Mouse (Mus musculus) thymus, postnatal 10 days (tissue): ENCODE measurements around the gene Lpin3.
A peak's percentile ranks its signal among the peaks of the same experiment; 100 is the strongest.

Experiments used
- DNase-seq, 2 experiments: peaks; one replicate each; pipeline ENCODE4 v3.0.0; 2021; ENCODE audit warnings: low spot score in 2 of 2

The Lpin3 gene

DNA sequence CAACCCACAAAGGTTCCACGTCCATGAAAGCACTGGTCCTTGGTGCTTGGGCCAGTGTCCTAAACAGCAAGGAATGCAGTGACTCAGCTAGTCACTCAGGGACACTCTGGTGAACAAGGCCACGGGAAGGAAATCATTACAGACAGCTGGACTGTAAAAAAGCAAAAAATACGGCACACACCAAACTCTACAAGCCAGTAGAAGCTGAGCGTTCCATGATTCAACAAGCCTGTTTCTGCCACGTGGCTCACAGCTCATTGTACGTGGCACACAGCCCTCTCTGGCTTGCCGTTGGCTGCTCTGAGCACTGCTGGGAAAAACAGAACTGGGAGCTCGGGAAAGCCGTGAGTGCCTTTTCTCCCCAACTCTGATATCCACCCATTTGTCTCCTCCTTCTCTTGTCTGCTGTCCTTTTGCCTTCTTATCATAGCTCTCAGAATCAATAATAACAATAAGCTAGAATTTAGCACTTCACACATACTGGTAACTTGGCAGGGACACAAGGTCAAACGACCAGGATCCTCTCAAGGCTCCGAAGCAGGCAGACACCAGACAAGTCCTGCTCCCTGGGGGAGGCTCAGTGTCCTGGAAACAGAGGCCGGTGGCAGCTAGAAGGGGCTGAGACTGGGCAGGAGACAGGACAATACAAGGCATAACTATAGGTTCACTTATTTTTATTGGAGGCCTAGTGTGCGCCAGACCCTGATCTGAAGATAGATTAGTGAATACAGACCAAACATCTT, at the start of gene Lpin3:
Gene Lpin3 (plus strand): TSS at position 218 of the 743 bp plus-strand sequence.
- no peak for DNase-seq

DNA sequence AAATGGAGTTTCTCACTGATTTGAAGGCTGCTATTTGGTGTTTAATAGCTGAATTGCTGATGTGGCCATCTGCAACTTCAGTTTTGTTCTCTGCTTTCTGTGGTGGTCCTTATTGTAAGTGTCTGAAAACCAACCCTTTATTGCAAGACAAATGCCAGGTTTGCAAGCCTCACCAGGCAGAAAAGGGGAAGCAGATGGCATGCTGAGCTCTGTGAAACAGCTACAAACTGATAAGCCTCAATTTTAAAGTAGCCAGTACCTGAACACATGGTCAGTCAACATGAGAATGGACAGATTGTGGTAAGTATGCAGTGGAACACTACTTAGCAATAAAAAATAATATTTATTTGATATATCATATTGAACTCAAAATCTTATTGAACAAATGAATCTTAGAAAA, 39.6 kb upstream of the Lpin3 start:
- DNase-seq: no peak

DNA sequence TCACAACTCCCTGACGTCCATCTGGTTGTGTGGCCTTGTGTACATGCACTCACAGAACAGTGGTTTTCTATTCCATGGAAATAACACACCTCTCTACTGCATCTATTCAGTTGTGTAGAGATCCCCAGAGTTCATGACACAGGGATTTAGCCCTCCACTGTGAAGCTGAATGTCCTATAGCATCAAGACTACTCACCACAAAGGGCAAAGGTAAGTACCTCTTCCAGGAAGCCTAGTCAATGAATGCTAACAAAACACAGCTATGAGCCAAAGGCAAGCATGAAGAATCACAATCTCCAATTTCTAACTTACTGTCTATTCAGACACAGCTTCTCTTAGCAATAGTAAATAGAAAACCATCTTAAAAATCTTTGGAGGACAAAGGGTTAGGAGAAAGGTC, 32.8 kb upstream of the Lpin3 start:
- no peak for DNase-seq

DNA sequence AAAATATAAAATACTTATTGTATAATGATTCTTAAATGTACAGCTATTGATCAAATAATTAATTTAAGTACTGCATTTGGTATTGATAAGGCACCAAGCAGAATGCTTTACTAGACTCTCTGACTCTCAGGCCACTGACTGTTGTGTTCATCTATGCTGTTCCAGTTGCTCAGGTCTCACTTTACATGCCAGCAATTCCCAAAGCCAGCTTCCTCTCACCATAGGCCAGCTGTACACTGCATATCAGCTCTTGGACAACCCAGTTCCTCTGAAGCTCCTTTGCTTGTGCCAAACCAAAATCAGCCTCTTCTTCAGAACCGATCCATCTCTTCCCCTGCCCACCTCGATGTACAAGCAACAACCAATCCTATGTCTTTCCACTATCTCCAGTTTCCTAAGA, 32.3 kb upstream of the Lpin3 start:
- no peak for DNase-seq

DNA sequence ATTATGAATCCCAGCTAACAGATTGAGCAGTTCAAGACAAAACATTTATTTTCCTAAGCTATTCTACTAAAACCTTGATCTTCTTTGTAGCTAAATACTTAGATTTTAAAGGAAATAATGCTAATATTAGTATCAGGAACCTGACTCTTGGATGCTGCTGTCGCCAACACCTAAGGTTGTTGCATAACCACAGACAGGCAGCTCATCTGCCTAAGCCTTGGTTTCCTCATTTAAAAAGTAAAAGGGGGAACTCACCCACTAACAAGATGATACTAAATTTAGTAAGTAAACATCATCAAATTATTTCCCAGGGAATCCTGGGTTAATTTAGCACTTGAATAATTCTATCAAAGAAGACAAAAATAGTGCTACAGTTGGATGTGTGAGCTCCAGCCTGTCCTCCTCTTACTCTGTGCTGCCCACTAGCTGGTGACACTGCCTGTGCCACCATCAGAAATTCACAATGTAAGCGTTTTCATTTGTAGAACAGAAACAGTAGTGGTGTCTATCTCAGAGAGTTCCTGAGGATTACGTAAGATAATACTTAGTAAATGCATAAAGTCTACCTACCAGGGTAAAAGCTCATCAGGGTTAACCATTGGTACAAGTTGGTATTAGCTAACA, 30.7 kb upstream of the Lpin3 start:
- no peak for DNase-seq

DNA sequence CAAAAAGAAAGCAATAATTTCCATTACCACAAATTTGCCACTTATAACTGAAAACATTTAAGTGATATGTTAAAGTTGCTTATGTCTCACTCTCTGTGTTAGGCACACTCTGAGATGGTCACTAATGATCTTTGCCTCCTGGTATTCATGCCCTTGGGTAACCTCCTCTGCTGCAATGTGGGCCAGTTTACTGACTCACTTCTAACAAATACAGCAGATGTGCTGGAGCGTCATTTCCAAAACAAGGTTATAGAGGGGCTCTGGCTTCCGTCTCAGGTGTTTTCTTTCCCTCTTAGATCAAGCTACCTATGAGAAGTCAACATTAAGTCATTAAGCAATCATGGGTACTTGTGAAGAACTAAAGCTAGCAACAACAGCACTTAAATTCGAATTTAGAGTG, 30.1 kb upstream of the Lpin3 start:
- DNase-seq: no peak

DNA sequence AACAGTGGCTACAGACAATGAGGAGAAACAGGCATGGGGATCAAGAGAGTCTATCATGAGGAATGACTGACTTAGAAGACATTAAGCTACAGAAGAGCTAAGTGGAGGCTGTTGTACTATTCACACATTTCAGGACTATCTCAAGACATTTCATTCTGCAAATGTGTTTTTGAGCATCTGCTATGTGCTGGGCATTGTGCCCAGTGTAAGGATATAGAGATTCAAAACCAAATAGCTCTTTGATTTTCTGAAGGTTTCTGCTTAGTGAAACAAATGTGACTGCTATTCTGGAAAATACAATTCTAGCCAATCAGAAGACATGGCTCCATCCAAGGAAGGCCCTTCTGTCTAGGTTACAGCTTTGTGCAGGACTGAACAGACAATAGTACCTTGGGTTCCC, 25.8 kb upstream of the Lpin3 start:
- no peak for DNase-seq

DNA sequence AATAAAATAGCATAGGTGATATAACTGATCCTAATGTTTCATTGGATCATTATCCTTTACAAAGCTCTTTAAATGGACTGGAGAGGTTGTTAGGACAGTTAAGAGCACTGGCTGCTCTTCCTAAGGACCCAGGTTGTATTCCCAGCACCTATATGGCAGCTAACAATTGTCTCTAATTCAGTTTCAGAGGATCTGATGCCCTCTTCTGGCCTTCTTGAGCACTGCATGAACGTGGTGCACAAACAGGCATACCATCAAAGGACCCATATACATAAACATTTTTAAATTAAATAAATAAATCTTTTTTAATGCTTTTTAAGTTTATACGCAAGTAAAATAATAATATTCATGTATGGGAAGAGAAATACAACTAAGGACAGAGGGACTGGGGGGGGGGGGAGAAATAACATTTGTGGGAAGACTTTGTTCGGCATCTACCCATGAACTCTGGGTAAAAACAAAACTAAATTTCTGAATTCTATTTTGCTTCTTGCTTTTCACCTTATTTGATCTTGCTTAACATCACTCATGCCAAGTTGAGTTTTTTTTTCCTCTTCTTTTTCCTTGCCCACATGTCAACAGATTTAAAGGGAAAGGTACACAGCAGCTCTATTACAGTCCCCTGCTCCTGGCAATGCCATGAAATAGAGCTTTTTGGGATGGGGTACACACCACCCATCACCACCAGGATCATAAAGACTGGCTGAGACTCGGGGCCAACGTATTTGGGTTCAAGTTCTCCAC, 23.9 kb upstream of the Lpin3 start:
- DNase-seq: no peak

DNA sequence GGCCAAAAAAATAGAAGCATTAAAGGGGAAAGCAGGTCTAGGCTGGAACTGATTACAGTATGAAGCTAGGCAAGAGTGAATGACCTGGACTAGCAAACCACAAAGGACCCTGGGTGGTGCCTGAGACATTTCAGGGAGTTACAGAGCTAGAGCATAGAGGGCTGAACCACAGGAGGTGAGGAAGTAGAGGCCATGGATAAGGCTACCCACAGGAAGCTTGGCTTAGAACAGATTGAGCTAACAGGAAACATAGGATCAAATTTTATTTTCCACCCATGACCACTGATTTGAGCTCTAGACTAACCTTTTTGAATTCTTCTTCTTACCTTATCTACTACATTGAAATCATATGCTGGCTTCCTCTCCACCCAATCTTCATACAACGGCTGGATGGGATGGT, 20.1 kb upstream of the Lpin3 start:
- no peak for DNase-seq

DNA sequence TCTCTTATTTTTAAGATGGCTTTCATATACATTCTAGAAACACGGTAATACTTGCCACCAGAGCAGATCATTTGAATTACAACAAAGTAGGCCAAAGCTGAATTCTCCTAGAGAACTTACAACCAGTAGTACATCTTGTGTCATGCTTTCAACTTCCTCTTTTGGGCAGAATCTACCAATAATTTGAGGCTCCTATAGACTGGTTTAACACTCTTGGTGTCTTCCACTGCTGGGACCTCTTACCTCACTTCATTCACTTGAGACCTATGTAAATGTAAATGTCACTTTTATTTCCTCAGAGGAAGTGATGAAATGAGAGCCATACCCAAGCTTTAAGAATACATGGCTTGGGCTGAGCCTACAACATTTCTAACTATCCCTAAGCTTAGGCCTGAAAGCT, 16.4 kb upstream of the Lpin3 start:
- DNase-seq: no peak

DNA sequence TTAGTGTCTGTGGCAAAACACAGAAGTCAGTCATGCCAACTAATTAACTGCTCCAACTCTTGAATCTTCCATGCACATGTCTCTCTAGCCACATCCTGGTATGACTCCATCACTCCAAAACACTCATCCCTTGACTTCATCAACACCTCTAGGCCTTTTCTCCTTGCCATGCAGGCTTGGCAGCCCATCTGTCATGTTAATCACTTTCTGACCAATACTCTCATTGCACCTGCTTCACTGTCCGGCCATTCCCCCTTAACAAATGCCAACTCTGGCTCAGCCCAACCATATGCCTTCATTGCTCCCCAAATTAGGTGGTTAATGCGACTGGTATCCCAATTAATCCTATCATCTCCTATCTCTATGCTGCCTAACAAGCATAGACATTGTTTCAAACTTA, 15.2 kb upstream of the Lpin3 start:
- DNase-seq: no peak

DNA sequence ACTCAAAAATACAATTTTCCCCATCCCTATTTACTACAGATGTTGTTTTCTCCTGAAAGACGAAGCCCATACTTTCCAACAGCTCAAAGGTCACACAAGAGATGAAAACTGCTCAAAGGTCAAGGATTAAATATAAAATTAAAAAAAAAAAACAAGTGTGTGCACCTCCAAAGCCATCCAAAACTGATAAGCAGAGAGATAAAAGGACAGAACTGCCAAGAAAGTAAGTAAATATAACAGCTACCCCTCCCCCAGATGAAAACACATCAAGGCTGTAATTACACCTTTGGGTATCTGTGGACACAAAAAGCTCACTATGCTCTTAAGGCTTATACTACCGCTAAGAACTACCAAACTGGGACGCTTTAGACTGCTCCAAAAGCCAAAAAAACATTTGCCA, 11.0 kb upstream of the Lpin3 start:
- no peak for DNase-seq

DNA sequence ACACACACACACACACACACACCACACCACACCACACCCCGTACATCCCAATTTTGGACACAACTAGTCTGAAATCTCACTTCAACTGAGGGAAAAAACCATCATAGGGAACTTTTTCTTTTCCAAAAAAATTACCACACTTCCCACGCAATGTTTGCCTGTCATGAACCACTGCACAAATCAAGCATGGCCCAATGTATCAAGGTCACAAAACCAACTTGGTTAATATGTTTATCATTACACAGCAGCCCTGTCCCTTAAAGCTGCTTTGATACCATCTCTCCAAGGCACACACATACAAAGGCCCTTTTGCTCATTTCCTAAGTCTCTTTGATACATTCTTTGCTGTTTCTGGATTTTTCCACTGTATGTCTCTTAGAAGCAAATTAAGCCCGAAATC, 9.2 kb upstream of the Lpin3 start:
- DNase-seq: no peak

DNA sequence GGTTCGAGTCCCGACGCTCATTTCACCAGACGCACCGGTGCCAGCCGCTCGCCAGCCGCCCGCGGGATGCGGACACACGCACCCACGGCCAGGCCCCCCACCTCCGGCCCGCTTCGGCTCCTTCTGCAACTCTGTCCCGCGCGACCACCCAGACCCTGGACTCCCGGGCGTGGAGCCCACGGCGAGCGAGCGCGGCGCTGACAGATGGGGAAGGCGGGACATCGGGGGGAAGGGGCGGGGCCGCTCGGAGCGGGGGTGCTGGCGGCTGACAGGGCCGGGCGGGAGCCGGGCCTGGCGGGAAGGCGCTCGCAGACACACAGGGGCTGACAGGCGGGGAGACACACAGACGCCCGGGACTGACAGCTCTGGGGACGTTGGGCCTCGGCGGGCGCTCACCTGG, 8.1 kb upstream of the Lpin3 start:
- DNase-seq: peak; percentile 74 to 76

DNA sequence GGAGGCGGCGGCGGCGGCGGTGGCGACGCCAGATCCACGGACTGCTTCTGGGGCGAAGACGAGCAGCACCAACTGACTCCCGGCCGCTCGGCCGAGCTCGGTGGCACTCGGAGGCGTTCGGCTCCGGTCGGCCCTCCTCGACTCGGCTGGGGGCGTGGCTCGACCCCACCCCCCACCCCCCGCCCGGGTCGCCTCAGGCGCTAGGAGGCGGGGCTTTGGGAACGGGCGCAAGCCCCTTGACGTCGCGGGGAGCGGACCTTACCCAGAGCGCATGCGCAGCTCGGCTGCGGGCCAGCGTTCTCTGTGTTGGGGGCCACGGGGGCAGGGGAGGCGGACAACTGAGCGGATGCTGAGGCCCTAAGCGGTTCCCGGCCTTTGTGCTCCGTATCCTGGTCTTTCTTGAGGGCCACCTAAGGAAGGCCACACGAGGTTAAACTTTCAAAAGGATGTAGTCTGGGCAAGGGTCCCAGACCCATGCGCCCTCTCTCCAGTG, 7.5 kb upstream of the Lpin3 start, which contains the start of gene Zhx3:
Gene Zhx3 (minus strand): TSS at position 109 of the 493 bp plus-strand sequence.
- peak; percentile 91 to 94 for DNase-seq

DNA sequence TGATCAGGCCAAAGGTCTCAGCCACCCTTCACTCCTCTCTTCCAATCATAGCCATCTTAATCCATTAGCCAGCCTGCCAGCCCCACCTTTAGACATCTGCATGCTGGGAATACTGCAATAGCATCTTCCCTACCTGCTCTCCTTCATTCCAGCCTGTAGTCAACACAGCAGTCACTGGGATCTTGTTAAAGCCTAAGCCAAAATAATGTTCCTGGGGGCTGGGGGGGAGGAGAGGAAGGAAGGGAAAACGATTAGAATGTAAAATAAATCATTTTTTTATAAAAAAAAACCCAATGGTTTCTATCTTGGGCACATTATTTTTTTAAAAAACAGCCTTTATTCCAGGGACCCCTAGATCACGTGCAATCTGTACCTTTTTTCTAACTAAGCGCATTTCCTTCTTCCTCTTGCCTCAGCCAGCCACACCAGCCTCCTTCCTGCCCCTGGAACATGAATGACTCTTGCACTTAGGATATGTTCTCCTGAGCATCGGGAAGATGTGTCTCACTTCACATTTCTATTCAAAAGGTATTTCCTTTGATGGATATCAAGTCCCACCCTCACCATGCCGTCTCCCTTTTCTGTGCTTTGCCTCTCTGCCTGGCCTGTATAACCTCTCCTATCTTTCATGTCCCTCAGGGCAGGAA, 6.1 kb upstream of the Lpin3 start:
- no peak for DNase-seq

DNA sequence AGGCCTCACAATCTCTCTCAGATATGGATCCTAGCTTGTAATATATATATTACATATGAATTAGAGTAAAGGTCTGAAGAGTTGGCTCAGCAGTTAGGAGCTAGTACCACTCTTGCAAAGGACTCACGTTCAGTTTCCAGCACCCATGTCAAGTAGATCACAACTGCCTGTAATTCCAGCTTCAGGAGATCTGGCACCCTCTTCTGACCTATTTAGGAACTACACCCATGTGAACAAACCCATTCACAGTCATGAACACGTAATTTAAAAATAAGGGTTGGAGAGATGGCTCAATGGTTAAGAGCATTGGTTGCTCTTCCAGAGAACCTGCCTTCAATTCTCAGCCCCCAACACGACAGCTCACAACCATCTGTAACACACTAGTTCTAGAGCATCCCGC, 4.4 kb upstream of the Lpin3 start:
- no peak for DNase-seq

DNA sequence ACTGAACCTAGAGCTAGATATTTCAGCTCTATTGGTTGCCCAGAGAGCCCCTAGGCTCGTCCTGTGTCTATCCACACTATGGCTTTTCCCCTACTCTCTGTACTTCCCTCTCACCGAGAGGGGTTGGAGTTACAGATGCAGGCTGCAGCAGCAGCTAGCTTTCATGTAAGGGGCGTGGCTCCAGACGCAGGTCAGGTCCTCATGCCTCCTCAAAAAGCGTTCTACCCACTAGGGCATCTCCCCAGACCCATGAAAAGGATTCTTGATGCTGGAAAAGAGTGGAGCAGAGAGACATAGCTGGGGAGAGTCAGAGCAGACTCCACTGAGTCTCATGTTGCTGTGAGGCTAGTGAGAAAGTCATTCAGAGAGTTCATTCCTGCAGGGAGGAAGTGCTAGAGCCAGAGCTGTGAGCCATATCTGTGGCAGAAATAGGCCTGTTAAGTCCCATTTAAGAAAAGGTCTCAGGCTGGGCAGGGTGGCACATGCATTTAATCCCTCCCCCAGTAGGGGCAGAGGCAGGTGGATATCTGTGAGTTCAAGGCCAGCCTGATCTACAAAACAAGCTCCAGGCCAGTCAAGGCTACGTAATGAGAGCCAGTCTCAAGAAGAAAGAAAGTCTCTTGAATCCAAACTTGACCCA, 1.1 kb downstream of the Lpin3 start:
- no peak for DNase-seq

DNA sequence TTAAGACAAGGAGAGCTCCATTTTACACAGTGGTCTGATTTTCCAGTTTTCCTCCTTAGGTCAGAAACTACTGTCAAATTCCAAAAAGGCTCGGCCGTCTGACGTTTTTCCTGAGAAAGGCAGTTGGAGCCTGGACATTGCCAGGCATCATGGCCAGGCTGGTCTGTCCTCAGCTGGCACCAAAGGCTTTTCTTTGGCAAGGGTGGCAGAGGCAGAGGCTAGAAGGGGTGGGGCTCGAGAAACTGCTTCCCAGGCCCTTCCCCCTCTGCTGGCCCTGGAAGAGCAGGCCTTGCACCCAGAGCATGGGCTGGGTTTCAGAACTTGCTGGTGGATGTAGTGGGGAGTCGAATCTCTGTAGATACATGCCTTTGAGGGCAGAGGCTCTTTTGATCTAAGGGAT, 2.0 kb downstream of the Lpin3 start:
- DNase-seq: no peak

DNA sequence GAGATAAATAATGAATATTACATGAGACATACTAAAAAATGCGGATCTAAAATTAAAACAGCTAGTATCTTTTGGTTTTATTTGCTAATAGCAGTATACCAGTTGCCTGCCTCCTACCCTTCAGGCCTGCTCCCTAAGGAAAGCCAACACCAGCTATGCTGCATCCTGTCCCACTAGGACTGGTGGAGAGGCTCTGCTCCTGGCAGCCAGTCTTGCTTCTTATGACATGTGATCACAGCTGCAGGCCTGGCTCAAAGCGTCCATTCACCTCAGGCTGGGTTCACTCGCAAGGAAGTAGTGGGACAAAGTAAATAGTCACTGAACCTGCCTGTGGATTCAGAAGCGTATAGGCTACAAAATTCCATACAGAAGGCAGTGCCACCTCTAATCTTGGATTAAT, 3.4 kb downstream of the Lpin3 start:
- no peak for DNase-seq

DNA sequence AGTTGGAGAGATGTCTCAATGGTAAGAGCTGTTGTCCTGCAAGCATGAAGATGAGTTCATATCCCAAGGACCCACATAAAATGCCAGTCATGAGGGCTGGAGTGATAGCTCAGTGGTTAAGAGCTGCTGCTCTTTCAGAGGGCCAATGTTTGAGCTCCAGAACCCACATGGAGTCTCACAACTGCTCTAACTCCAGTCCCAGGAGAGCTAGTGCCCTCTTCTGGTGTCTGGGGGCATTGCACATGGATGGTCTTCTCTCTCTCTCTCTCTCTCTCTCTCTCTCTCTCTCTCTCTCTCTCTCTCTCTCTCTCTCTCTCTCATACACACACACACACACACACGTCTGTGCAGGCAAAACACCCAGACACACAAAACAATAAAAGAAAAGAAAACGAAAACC, 4.4 kb downstream of the Lpin3 start:
- DNase-seq: peak; percentile 25 to 57

DNA sequence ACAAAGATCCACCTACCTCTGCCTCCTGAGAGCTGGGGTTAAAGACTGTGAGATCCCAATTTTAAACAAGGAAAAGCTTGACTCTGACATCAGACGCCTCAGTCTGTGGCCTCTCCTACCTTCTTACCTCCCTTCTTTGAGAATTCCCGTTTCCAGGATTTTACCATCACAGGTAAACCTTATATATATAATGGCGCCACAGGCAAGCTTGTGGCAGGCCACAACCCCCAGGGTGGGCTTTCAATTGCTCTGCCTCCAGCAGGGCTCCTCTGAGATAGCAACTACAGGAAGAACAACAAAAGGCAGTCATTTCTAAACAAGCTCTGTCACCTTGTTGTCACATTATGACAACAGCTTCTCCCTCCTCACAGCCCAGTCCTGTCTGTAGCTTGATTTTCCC, 5.8 kb downstream of the Lpin3 start:
- DNase-seq: no peak
